Mouse (Mus musculus): ENCODE measurements at regions not wholly inside any gene's neighbourhood (a gene's known extent, or its start where the extent isn't known, plus 50 kb on each side); places are given as distances from the start of the nearest gene placed in this dataset.

DNA sequence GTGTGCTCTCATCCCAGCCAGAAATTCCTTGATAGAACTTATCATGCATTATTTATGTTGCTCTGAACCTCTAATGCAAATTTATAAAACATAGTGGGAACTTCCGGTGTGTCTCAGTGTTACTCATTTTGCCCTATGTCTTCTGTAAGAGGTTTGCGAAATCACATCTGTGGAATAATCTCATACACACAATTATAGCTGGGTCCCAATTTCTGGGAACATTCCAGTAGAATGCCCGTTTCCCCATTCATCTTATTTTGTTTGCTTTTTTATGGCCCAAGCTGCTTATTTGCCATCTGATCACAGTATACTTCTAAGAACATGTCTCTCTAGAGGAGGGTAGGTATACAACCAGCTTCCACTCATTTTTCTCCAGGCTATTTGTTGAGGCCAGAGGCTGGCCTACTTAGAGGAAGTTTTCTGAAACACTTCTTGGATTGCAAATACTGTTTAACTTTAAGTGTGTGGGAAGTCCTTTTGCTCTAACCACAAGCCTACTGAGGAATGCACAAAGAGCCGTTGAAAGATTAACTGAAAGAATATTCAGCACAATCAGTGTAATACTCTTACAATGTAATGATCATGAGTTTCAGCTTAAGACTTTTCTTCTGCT lies 474.1 kb upstream of the Slit2 start:
- DNase-seq (ENCODE audit: extremely low read depth, low read depth) = no peak

GRCm38 (mm10) chr5:47522161-47522942 lies 460.6 kb upstream of the Slit2 start:
- no peak for DNase-seq (ENCODE audit: extremely low read depth, low read depth)

DNA sequence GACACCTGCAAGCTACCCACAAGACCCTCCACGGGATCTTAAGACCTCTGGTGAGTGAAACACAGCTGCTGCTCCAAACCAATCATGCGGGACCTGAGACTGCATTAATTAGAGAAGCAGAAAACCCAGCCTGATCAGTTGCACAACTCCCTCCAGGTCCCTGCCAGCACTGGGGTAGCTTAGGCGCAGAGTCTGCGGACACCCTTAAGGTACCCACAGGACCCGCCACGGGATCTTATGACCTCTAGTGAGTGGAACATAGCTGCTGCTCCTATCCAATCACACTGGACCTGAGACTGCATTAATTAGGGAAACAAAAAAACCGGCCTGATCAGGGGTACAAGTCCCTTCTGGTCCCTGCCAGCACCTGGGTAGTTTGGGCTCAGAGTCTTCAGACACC lies 454.3 kb upstream of the Slit2 start:
- no peak for DNase-seq (ENCODE audit: extremely low read depth, low read depth)

DNA sequence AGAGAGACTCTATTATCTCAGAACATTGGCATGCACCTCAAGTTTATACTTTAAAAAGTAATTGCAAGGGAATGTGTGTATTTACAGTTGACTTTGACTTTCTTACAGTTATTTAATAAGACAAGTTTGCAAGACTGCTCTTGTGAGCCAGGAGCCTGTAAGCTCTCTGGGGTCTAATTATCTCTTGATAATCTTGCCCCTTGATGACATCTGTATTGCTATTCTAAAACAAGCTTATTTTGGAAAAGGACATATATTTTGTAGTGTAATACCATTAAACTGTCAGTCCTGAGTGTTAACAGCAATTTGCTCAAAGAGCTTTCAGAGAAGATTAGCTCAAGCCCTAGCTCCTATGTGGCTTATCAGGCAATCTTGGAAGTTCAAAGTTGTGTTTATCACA lies 445.4 kb upstream of the Slit2 start:
- no peak for DNase-seq (ENCODE audit: extremely low read depth, low read depth)

DNA sequence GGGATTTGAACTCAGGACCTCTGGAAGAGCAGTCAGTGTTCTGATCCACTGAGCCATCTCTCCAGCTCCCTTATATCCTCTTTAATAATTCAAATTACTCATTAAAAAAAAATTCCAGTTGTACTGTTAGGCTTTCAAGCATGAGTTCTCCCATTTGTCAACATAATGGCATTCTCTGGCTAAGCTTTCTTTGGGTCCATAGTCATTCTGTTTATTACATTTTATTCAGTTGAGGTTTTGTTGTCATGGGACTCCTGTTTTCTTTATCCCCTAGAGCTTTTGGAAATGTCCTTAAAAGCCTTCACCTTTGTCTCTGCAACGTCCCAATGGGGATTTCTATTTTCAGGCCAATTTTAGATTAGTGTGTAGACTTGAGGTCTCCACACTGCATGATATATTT lies 440.7 kb upstream of the Slit2 start:
- no peak for DNase-seq (ENCODE audit: extremely low read depth, low read depth)

- DNase-seq (ENCODE audit: extremely low read depth, low read depth) = no peak
Measured at GRCm38 (mm10) chr5:47556717-47557116, 426.2 kb upstream of the Slit2 start.

GRCm38 (mm10) chr5:47557152-47557800 lies 425.7 kb upstream of the Slit2 start:
- DNase-seq (ENCODE audit: extremely low read depth, low read depth) = no peak
